Mouse (Mus musculus) midbrain, embryonic 13.5 days (tissue): ENCODE measurements around the gene Midn. TPM values are rescaled to one million over a fixed set of nuclear protein-coding genes. Genes with fewer than 3 reads are reported as not detected.

Experiments used
- ATAC-seq: fragments of 200-750 bp; cut with Nextera tagmentation; 2 replicates; pipeline ENCODE4 v1.8.0; 2017; ENCODE audit warnings: mild to moderate bottlenecking, moderate TSS enrichment, moderate library complexity
- H3K27ac ChIP-seq: fragments of 300-500 bp; sonication (generic); 2 replicates; pipeline ENCODE4 v1.5.1; 2015; ENCODE audit warnings: inconsistent platforms, mild to moderate bottlenecking, moderate library complexity
- H3K27me3 ChIP-seq: fragments of 300-500 bp; sonication (generic); 2 replicates; pipeline ENCODE4 v1.6.1; 2015; ENCODE audit warnings: mild to moderate bottlenecking, inconsistent platforms
- H3K36me3 ChIP-seq: fragments of 300-500 bp; sonication (generic); 2 replicates; pipeline ENCODE4 v1.6.1; 2015; ENCODE audit warnings: mild to moderate bottlenecking, inconsistent platforms
- H3K4me1 ChIP-seq: fragments of 300-500 bp; sonication (generic); replicated peaks from 2 replicates; pipeline ENCODE4 v1.6.1; 2015; ENCODE audit warnings: inconsistent platforms
- H3K4me2 ChIP-seq: fragments of 300-500 bp; sonication (generic); replicated peaks from 2 replicates; pipeline ENCODE4 v1.6.1; 2015; ENCODE audit warnings: moderate library complexity, mild to moderate bottlenecking, inconsistent platforms
- H3K4me3 ChIP-seq: fragments of 300-500 bp; sonication (generic); replicated peaks from 2 replicates; pipeline ENCODE4 v1.5.1; 2015; ENCODE audit warnings: mild to moderate bottlenecking, inconsistent platforms
- H3K9ac ChIP-seq: fragments of 300-500 bp; sonication (generic); replicated peaks from 2 replicates; pipeline ENCODE4 v1.6.1; 2015; ENCODE audit warnings: mild to moderate bottlenecking, inconsistent platforms
- H3K9me3 ChIP-seq: fragments of 300-500 bp; sonication (generic); 2 replicates; pipeline ENCODE4 v1.6.1; 2016; ENCODE audit warnings: mild to moderate bottlenecking, inconsistent platforms
- WGBS: fragments of 180-500 bp; shearing (Covaris S2); methylation state at CpG from one replicate; pipeline ENCODE4 v1.1.7; 2015; 5-methylcytosine and 5-hydroxymethylcytosine counted together
- polyA plus RNA-seq: library from polyadenylated mRNA; unstranded; fragments of >200 nt; fragmentation: Nextera tagmentation; extraction: Ambion mirVana; gene quantifications from 2 replicates; pipeline ENCODE4 v1.2.1, GENCODE M21; 2015

Midn gene
- polyA plus RNA-seq, 1 experiment from 2014 or later: 40.6 TPM

DNA sequence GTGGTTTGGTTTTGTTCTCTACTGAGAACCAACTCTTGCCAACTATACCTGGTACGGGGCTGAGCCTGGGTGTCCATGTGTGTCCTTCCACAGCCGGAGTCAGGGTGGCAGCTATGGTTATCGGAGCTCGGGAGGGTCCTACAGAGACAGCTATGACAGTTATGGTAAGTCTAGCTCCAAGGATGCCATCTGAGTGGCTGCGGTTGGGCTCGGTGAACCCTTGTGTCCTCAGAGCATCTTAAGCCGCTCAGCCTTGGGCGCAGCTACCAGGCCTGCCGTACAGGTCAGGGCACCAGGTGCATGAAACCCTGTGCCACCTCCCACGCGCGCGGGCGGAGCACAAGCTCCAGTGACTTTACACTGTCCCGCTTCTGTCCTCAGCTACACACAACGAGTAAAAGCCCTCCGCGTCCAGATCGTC, 22.5 kb downstream of the Midn start:
- Histone ChIP-seq H3K27me3 (no peaks in the 10 kb centered on the region), H3K4me2 (no peak overlapping the region), H3K36me3 (peaks cover 28% of the 10 kb centered on the region), H3K27ac (no peak overlapping the region), H3K4me3 (no peak overlapping the region), H3K9ac (peak overlapping the region; percentile 100; the same call in 1 of the 2 replicates), H3K9me3 (no peaks in the 10 kb centered on the region), H3K4me1 (peaks cover 68% of the 10 kb centered on the region)
- ATAC-seq: no peak
- 95% methylated on average over 19 of the region's 19 CpGs for WGBS

GRCm38 (mm10) chr10:80171252-80171651, 23.2 kb downstream of the Midn start:
- H3K36me3 ChIP-seq: peaks cover 28% of the 10 kb centered on the region
- H3K27me3 ChIP-seq: no peaks in the 10 kb centered on the region
- ATAC-seq: no peak
- no peak overlapping the region for H3K27ac ChIP-seq
- peaks cover 69% of the 10 kb centered on the region for H3K4me1 ChIP-seq
- H3K9me3 ChIP-seq: no peaks in the 10 kb centered on the region
- no peak overlapping the region for H3K4me3 ChIP-seq
- WGBS: 90% methylated on average over 15 of the region's 15 CpGs
- H3K9ac ChIP-seq: peak overlapping the region; percentile 25; the same call in 1 of the 2 replicates
- H3K4me2 ChIP-seq: 0 out of 2 replicates have a peak overlapping the region, but pooled peaks have one; percentile 64

DNA sequence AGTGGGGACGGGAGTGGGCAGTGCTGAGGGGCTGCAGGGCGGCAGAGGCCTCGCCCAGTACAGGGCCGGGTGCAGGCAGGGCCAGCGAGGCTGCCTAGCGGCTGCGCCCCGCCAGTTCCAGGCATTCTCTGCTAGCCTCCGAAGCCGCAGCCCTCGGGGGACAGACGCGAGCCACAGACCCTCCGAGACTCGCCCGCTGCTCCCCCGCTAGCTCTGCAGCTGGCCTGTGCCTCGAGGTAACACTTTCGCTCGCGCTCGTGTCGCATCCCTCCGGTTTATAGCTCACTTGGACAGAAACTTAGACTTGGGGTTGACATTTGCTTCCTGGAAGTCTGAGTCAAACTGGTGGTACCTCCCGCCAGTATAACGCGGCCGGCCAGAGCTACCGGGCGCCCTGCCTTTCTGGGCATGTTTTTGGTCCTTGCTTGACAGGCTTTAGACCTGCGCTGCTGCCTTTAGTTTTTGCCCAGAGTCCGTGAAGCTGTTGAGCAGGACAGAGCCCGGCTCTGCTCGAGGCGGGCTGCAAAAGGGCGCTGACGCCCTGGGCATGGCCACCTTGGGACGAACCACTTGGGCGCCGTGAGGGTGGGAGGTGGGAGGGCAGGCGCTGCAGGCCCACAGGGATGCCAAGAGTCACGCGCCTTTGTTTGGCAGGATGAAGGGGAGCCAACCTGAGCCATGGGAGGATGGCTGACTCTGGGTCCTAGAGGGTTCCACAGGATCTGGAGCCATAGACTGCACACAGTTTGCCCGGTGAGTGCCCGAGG, 23.9 kb downstream of the Midn start:
- Histone ChIP-seq H3K9me3 (no peaks in the 10 kb centered on the region), H3K4me3 (peak overlapping the region; percentile 46), H3K36me3 (peaks cover 28% of the 10 kb centered on the region), H3K4me2 (peak overlapping the region; percentile 64), H3K27me3 (no peaks in the 10 kb centered on the region), H3K27ac (peak overlapping the region; percentile 85), H3K4me1 (peaks cover 68% of the 10 kb centered on the region), H3K9ac (peak overlapping the region; percentile 64)
- 83% methylated on average over 44 of the region's 45 CpGs for WGBS
- 0 out of 2 replicates have a peak, but pooled peaks have one; percentile 0 for ATAC-seq

GRCm38 (mm10) chr10:80172527-80173292, 24.6 kb downstream of the Midn start, which contains the start of gene 1600002K03Rik:
Gene 1600002K03Rik (plus strand): TSS chr10:80172944.
- H3K4me1 ChIP-seq: peaks cover 74% of the 10 kb centered on the region
- H3K9ac ChIP-seq: peak within 1 kb of the TSS; percentile 64
- no peaks in the 10 kb centered on the region for H3K9me3 ChIP-seq
- no peaks in the 10 kb centered on the region for H3K27me3 ChIP-seq
- H3K4me2 ChIP-seq: peak within 1 kb of the TSS; percentile 64
- ATAC-seq: peak; percentile 68
- peaks cover 28% of the 10 kb centered on the region for H3K36me3 ChIP-seq
- peak within 1 kb of the TSS; percentile 85 for H3K27ac ChIP-seq
- peak within 1 kb of the TSS; percentile 46 for H3K4me3 ChIP-seq
- 10% methylated on average over 33 of the region's 35 CpGs for WGBS

DNA sequence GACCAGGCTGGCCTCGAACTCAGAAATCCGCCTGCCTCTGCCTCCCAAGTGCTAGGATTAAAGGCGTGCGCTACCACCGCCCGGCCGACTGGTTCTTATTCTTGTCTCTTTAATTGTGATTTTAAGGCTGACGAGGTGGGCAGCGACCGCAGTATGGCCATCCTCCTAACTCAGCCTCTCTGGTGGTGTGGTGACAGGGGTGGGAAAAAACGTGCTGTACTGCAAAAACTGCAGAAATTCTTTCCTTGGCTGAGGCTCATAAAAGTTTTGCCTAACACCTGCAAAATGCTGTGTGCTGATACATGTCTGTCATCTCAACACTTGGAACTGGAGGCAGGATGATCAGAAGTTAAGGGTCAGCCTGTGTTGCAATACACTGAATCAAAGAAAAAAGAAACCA, 25.3 kb downstream of the Midn start:
- no peaks in the 10 kb centered on the region for H3K27me3 ChIP-seq
- peaks cover 28% of the 10 kb centered on the region for H3K36me3 ChIP-seq
- peak overlapping the region; percentile 64 for H3K4me2 ChIP-seq
- ATAC-seq: no peak
- H3K9ac ChIP-seq: peak overlapping the region; percentile 58
- H3K9me3 ChIP-seq: no peaks in the 10 kb centered on the region
- WGBS: 18% methylated on average over 11 of the region's 11 CpGs
- peaks cover 80% of the 10 kb centered on the region for H3K4me1 ChIP-seq
- peak overlapping the region; percentile 46 for H3K4me3 ChIP-seq
- peak overlapping the region; percentile 80 for H3K27ac ChIP-seq

GRCm38 (mm10) chr10:80173955-80174640, 26.0 kb downstream of the Midn start:
- Histone ChIP-seq H3K4me2 (peak overlapping the region; percentile 64; the same call in 1 of the 2 replicates), H3K27me3 (no peaks in the 10 kb centered on the region), H3K4me1 (peaks cover 72% of the 10 kb centered on the region), H3K36me3 (peaks cover 28% of the 10 kb centered on the region), H3K27ac (0 out of 2 replicates have a peak overlapping the region, but pooled peaks have one; percentile 22), H3K9ac (peak overlapping the region; percentile 32; the same call in 1 of the 2 replicates), H3K4me3 (no peak overlapping the region; the same call in 1 of the 2 replicates), H3K9me3 (no peaks in the 10 kb centered on the region)
- 81% methylated on average over 10 of the region's 10 CpGs for WGBS
- no peak for ATAC-seq

DNA sequence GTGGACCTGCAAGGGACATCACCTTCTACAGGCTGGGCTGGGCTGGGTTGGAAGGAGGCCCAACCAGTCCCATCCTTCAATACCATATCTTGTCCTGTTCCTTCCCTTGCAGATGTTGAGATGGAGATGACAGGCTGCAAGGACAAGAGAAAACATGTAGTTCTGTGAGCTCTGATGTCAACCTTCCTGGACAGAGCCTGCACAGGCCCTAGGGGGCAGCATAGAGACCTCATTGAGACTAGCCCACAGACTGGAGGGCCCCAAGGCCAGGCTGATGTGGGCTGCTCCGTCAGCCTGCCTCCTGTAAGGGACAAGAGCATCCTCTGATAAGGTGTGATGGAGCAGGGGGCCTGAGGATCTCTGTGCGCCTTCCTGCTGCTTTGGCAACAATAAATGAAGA, 26.6 kb downstream of the Midn start:
- Histone ChIP-seq H3K9me3 (no peaks in the 10 kb centered on the region), H3K4me2 (no peak overlapping the region), H3K27me3 (no peaks in the 10 kb centered on the region), H3K36me3 (peaks cover 27% of the 10 kb centered on the region), H3K27ac (0 out of 2 replicates have a peak overlapping the region, but pooled peaks have one; percentile 22), H3K9ac (no peak overlapping the region), H3K4me1 (peaks cover 66% of the 10 kb centered on the region), H3K4me3 (no peak overlapping the region)
- ATAC-seq: no peak
- WGBS: 41% methylated on average over 2 of the region's 2 CpGs

DNA sequence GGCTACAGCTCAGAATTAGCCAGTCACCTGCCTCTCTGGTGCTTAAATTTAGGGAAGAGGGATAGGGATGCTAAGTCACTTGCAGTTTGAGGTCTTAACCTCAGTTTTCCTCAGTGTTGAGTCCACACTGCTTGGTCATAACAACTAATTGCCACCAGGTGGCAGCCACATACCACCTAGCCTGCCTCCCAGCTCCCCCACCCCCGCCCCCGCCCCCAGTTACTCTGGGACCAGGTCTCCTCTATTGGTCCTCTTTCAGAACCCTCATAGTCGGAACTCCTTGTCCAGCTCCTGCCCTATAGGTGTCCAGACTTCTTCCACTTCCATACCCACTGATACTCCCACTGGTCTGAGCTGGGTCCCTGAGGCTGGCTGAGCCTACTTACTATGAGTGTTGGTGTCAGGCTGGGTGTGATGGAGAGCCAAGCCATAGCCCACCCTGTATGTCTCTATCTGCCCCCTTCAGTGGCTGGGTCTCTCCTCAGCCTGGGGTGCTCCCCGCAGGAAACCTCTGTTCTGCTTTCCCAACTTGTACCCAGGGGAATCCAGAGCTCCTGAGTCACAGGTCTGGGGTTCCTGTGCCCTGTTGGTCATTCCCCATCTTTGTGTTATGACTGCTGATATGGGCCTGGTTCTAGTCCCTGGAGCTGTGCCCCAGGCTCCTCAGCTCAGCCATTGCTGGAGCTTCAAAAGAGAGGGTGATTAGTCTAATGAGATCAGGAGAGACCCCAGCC, 27.6 kb downstream of the Midn start:
- 23% methylated on average over 4 of the region's 4 CpGs for WGBS
- Histone ChIP-seq H3K4me3 (no peak overlapping the region), H3K36me3 (peaks cover 17% of the 10 kb centered on the region), H3K27me3 (no peaks in the 10 kb centered on the region), H3K9ac (peak overlapping the region; percentile 39; the same call in 1 of the 2 replicates), H3K9me3 (no peaks in the 10 kb centered on the region), H3K27ac (peak overlapping the region; percentile 48; the same call in 1 of the 2 replicates), H3K4me2 (no peak overlapping the region), H3K4me1 (peaks cover 66% of the 10 kb centered on the region)
- peak; percentile 12; the same call in 1 of the 2 replicates for ATAC-seq

- 63% methylated on average over 5 of the region's 5 CpGs for WGBS
- H3K4me1 ChIP-seq: peaks cover 68% of the 10 kb centered on the region
- H3K27ac ChIP-seq: peak overlapping the region; percentile 48; the same call in 1 of the 2 replicates
- no peak overlapping the region for H3K4me2 ChIP-seq
- no peak overlapping the region for H3K4me3 ChIP-seq
- ATAC-seq: no peak
- H3K36me3 ChIP-seq: peaks cover 11% of the 10 kb centered on the region
- H3K9ac ChIP-seq: peak overlapping the region; percentile 39; the same call in 1 of the 2 replicates
- no peaks in the 10 kb centered on the region for H3K9me3 ChIP-seq
- H3K27me3 ChIP-seq: no peaks in the 10 kb centered on the region
Measured at GRCm38 (mm10) chr10:80176270-80176834, 28.3 kb downstream of the Midn start.

- no peak overlapping the region; the same call in 1 of the 2 replicates for H3K9ac ChIP-seq
Measured at GRCm38 (mm10) chr10:80177441-80178279, 29.6 kb downstream of the Midn start.

More at GRCm38 (mm10) chr10:80177441-80178279, 29.6 kb downstream of the Midn start:
- ATAC-seq: no peak
- no peak overlapping the region for H3K4me3 ChIP-seq
- no peaks in the 10 kb centered on the region for H3K9me3 ChIP-seq
- H3K27ac ChIP-seq: peak overlapping the region; percentile 91; the same call in 1 of the 2 replicates
- H3K4me2 ChIP-seq: no peak overlapping the region
- 38% methylated on average over 7 of the region's 7 CpGs for WGBS
- H3K36me3 ChIP-seq: peaks cover 3% of the 10 kb centered on the region
- no peaks in the 10 kb centered on the region for H3K27me3 ChIP-seq
- H3K4me1 ChIP-seq: peaks cover 68% of the 10 kb centered on the region
